Mouse (Mus musculus) ovary, postnatal 14 days (tissue): ENCODE data around the gene Anxa1.

ENCODE experiments used
- DNase-seq: peaks from one replicate; pipeline ENCODE4 v3.0.0; 2022; ENCODE audit warnings: low spot score

Gene Anxa1

DNA sequence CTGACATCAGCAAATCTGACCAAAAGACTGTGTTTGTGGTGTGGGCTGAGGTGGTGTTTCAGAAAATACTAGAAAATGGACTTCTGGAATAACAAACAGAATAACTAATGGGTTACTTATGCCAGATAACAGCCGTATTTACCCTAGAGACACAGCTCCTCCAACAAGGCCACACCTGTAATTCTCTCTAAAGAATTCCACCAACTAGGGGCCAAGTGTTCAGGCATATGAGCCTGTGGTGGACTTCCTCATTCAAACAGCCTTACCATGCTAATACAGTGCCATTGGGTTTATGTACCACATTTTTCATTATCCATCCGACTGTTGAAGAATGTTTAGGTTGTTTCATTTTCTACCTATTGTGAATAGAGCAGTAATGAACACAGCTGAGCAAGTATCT lies 20.6 kb downstream of the Anxa1 start:
- DNase-seq, result no peak

DNA sequence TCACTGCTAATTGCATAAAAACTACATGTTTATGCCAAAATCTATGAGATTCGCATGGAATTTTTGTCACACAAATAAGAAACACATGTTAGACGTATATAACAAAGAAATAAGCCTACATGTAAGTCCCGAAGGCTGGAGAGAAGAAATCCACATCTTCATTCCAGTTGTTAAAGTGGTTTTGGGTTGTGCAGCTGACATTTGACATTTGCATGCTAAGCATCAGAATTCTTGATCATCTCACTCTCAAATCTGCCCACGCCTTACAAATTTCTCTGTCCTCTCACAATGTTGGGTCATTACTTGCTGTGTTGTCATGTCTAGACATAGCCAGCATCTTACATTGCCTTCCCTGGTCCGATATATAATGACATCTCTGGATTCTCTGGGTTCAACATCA lies 24.2 kb downstream of the Anxa1 start:
- no peak for DNase-seq

DNA sequence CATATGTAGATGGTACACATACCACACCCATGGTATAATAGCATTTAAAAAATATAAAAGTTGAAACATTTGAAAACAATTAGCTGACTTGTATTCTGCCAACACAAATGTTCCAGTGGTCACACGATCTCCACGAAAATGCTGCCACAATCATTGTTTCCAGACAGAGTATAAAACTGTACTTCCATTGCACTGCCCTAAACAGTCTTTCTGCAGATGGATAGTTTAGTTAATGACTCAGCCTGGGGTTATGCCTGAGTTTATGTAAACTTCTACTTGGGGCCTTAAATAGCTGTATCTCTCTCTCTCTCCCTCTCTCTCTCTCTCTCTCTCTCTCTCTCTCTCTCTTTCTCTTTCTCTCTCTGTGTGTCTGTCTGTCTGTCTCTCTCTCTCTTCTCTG lies 24.7 kb downstream of the Anxa1 start:
- no peak for DNase-seq

- no peak for DNase-seq
Observed at GRCm38 (mm10) chr19:20365364-20365763, 25.4 kb downstream of the Anxa1 start.

GRCm38 (mm10) chr19:20364931-20365330 lies 25.8 kb downstream of the Anxa1 start:
- DNase-seq, result no peak

DNA sequence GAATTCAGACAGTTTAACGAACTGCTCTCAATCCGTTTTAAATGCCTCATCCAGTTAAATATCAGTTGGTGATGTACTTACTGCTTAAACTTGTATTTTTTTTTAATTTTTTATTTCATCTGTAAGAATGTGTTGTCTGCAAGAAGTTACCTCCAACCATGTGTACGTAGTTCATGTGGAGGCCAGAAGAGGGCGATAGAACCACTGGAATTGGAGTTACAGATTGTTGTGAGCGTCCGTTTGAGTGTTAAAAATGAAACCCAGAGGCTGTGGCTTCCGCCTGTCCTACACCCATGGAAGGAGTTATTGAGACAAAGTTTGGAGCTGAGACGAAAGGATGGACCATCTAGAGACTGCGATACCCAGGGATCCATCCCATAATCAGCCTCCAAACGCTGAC lies 27.5 kb downstream of the Anxa1 start:
- DNase-seq, result no peak

- no peak for DNase-seq
Observed at GRCm38 (mm10) chr19:20361917-20362577, 28.7 kb downstream of the Anxa1 start.

DNA sequence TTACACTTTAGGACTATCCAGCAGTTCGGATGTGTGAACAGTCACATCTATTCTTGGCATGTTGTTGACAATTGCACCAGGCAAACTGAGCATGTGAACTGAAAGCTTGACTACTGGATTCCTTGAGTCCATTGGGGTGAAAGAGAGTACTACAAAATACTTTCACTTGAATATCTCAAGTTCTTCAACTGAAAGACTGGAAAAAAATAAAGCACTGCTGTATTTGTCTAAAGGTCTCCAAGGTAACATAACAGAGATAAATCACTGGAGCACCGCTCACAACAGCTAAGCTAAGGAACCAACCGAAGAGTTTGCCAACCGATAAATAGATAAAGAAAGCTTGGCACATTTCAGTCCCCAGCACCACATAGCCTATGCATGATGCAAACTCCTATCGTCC lies 32.1 kb downstream of the Anxa1 start:
- no peak for DNase-seq

- peak; percentile 62 for DNase-seq
Observed at GRCm38 (mm10) chr19:20345317-20345917, 45.3 kb downstream of the Anxa1 start.

- DNase-seq, result peak; percentile 17
Observed at GRCm38 (mm10) chr19:20344511-20345316, 46.0 kb downstream of the Anxa1 start.

GRCm38 (mm10) chr19:20344052-20344451 lies 46.7 kb downstream of the Anxa1 start:
- DNase-seq, result no peak
